Mouse (Mus musculus): ENCODE data around the gene Lmntd1. TPM values are rescaled to one million over a fixed set of nuclear protein-coding genes. Genes with fewer than 3 reads are reported as not detected.
A peak's percentile ranks its signal among the peaks of the same experiment; 100 is the strongest.
"Not testable (repeated sequence)": the region's sequence is repeated elsewhere in the genome, so short reads cannot be mapped to it uniquely, and the experiment has no call there.

Gene Lmntd1
- polyA plus RNA-seq, 1 experiment: 0.14 TPM

DNA sequence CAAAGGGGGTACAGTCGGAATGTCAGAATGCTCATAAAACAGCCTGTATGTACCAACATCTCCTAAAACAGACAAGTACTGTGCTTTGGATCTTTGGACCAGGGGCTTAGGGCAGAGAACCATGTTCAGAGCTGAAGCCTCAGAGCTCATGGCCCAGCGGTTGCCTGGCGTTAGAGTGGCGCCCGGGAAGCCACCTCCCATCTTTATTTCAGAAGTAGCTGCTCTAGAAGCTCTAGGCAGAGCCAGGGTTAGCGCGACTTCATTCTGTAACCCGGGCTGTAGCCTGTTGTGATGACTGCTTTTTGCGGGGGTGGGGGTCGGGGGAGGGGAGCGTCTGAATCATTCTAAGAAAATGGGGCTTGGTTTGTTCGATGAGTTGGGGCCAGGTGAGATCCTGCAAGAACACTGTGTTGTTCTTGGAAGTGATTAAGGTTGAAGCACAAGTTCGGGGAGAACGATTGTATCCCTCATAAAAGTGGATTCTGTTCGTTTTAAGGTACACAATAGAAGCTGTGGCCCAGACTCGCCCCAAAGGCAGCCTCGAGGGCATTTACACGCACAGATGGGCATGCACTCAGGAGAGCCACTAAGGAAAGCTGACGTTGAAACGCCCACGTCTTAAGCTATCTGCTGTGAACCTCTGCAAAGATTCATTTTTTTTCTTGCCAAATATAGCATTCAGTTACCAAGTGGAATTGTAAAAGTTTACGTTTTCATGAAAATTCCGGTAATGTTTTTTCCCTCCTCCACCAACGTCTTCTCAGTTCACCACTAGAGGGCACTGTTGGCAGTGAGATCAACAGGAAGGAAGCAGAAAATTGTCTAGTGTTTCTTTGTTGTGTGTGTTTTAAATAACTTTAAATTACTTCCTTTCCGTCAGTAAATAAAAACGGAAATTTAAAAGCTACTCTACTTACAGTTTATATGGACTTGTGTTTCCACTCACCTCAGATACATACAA is 254.4 kb downstream of the Lmntd1 start:
- no peak for DNase-seq (ENCODE audit: low read depth, low spot score)
- WGBS: 32% methylated on average over 26 of the region's 26 CpGs

DNA sequence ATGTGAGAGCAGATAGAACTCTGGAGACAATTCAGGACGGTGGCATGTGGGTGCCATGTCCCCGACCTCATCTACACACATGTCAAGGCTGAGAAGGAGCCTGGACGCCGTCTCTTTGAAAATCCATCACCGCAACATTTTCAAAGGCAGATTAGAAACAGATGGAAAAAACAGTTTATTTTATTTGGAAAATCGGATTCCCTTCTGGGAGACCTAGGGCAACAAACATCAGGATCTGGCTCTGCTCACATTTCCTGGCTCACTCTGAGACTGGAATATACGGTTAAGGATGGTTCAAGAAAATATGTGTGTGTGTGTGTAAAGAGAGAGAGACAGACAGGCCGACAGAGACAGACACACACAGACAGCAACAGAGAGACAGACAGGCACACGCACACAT is 256.1 kb downstream of the Lmntd1 start:
- 64% methylated on average over 9 of the region's 9 CpGs for WGBS
- no peak for DNase-seq (ENCODE audit: low read depth, low spot score)

DNA sequence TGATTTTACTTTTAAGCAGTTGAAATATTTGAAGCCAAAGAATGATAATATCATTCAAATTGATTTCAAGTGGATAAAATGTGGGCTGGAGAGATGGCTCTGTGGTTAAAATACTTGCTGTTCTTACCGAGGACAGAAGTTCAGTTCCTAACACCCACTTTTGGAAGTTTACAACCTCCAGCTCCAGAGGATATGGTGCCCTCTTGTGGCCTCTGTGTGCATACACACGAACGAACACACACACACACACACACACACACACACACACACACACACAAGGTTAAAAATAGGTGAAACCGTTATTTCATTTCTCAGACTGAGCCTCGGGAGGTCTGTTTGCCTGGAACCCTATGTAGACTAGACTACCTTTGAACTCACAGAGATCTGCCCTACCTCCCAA is 260.3 kb downstream of the Lmntd1 start:
- WGBS: 91% methylated on average over 5 of the region's 5 CpGs
- DNase-seq (ENCODE audit: low read depth, low spot score): no peak

GRCm38 (mm10) chr6:145352705-145353104 is 261.4 kb downstream of the Lmntd1 start:
- 14% methylated on average over 1 of the region's 1 CpGs for WGBS
- no peak for DNase-seq (ENCODE audit: low read depth, low spot score)

DNA sequence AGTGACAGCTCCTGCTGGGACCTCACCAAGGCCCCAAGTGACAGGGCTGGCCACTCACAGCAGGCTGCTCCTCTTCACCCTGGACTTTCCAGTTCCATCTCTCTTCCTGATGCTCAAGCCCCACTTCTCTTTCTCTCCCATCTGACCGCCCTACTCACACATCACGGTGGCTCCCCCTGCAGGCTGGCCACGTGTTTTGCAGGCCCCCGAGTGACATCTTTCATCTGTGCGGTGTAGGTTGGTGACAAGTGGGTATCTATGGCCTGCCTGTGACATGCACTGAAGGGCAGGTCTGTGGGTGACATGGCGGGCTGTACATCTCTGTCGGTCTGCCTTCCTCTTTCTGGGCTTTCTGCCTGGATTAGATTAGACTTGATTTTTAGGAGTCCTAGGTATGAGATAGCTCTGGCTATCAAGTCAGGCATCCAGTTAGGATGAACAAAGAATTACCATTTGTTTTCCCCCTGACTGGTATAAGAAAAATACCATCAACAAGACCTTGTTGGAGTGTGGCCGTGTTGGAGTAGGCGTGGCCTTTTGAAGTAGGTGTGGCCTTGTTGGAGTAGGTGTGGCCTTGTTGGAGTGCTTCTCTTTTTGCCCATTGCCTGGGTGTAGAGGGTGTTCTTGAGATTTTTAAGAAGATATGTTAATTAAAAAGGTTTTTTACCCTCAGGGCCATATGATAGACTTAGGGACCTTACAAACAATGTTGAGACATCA is 265.8 kb downstream of the Lmntd1 start:
- no peak for DNase-seq (ENCODE audit: low read depth, low spot score)
- 69% methylated on average over 9 of the region's 9 CpGs for WGBS

DNA sequence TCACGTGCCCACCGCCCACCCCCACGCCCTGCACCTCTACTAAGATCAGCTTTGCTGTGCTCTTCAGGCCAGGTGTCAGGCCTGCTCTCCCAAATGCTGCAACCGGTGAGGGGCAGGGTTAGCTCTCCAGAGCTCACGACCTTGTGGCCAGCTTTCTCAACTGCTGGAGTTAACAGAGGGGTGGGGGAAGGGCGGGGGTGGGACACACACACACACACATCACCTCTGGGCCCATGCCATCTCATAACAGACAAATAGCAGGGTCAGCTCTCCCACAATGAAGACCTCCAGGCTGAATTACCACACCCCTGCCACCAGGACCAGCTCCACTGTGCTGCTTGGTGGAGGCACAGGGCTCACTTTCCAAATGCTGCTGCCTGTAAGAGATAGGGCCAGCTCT is 266.5 kb downstream of the Lmntd1 start:
- WGBS: 66% methylated on average over 6 of the region's 6 CpGs
- DNase-seq (ENCODE audit: low read depth, low spot score): no peak

GRCm38 (mm10) chr6:145346789-145347557 is 267.1 kb downstream of the Lmntd1 start:
- DNase-seq (ENCODE audit: low read depth, low spot score): no peak
- 37% methylated on average over 11 of the region's 11 CpGs for WGBS

- DNase-seq (ENCODE audit: low read depth, low spot score): no peak
- 33% methylated on average over 8 of the region's 8 CpGs for WGBS
Observed at GRCm38 (mm10) chr6:145346305-145346704, 267.8 kb downstream of the Lmntd1 start.

GRCm38 (mm10) chr6:145344719-145345118 is 269.4 kb downstream of the Lmntd1 start:
- DNase-seq (ENCODE audit: low read depth, low spot score): no peak
- WGBS: 72% methylated on average over 2 of the region's 2 CpGs

GRCm38 (mm10) chr6:145343457-145343856 is 270.7 kb downstream of the Lmntd1 start:
- WGBS: 75% methylated on average over 1 of the region's 1 CpGs
- no peak for DNase-seq (ENCODE audit: low read depth, low spot score)

GRCm38 (mm10) chr6:145342836-145343235 is 271.3 kb downstream of the Lmntd1 start:
- WGBS: 85% methylated on average over 11 of the region's 11 CpGs
- no peak for DNase-seq (ENCODE audit: low read depth, low spot score)

- DNase-seq (ENCODE audit: low read depth, low spot score): peak; percentile 93
- WGBS: under 1% methylated on average over 33 of the region's 33 CpGs
Observed at GRCm38 (mm10) chr6:145341301-145342193, 272.6 kb downstream of the Lmntd1 start.

- WGBS: 1% methylated on average over 37 of the region's 37 CpGs
- no peak for DNase-seq (ENCODE audit: low read depth, low spot score)
Observed at GRCm38 (mm10) chr6:145340657-145341146, 273.4 kb downstream of the Lmntd1 start.

GRCm38 (mm10) chr6:145339956-145340656 is 274.0 kb downstream of the Lmntd1 start:
- no peak for DNase-seq (ENCODE audit: low read depth, low spot score)
- whole genome bisulfite sequencing: 1% methylated on average over 21 of the region's 21 CpGs

- WGBS: 41% methylated on average over 12 of the region's 12 CpGs
- DNase-seq (ENCODE audit: low read depth, low spot score): no peak
Observed at GRCm38 (mm10) chr6:145338571-145339294, 275.4 kb downstream of the Lmntd1 start.

GRCm38 (mm10) chr6:145337521-145337920 is 276.6 kb downstream of the Lmntd1 start:
- 78% methylated on average over 6 of the region's 6 CpGs for WGBS

DNA sequence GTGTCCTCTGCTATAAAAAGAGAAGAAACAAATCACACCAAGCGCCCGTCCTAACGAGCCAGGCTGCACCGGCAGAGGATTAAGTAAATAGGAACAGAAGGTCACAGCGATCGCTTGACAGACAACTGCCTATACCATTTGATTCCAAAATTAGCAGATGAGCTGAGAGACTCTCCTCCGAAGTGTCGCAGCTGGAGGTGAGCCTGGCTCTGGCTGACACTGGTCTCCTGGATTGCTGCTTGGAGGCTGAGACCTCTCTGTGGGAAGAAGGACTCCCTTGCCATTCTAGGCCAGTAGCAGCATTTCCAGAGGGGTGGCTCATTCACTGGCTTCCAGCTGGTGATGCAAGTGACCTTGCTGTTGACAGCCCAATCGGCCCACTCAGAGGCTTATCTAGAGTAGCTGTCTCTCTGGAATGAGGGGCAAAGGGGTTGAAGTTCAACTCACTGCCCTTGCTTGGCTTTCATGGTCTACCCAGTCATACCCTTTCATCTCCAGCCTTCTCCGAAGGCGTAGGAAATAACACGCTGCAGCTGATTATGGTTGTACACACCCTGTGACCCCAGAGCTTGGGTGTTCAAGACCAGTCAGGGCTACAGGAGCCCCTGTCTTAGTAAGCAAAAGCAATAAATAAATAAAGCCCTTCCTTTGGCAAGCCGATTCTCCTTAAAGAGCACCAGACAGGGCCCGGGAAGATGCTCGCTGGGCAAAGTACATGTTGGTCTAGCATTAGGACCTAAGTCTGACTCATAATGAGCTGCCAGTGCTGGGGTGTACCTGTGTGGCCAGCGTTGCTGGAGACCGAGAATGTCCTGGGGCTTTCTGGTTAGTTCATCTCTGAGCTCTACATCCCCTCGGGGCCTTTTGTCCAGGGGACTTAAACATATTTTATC is 278.0 kb downstream of the Lmntd1 start:
- 45% methylated on average over 18 of the region's 18 CpGs for WGBS
- no peak for DNase-seq (ENCODE audit: low read depth, low spot score)

More at GRCm38 (mm10) chr6:145337521-145337920, 276.6 kb downstream of the Lmntd1 start:
- not testable (repeated sequence) for DNase-seq (ENCODE audit: low read depth, low spot score)

Measured in large intestine, adult 2 months (tissue).